Mouse (Mus musculus): ENCODE measurements at regions not wholly inside any gene's neighbourhood (a gene's known extent, or its start where the extent isn't known, plus 50 kb on each side); places are given as distances from the start of the nearest gene placed in this dataset.

DNA sequence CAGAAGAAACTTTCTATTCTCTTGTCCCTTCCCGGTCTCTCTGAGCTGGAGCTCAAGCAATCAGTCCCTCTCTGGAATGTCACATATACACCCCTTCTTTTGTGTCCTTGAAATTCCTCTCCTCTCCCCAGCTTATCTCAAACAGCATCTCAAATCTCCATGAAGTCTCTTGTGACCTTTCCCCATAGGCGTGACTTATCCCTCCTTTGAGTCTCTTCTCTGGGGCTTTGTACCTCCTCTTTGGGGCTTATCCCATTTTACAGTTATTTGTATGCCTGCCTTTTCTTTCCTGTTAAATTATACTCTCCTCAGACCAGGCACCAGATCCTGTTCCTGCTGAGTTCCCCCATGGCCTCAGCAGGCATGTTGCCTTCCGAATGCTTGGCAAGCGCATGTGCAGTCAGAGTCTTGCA lies 152.8 kb downstream of the Pten start:
- Histone ChIP-seq H3K9me3 (replicated peaks; ENCODE audit: control insufficient read depth, low read length) (no peaks in the 10 kb centered on the region), H3K36me3 (replicated peaks; ENCODE audit: control insufficient read depth, insufficient read depth, low read length) (no peaks in the 10 kb centered on the region), H3K27me3 (ENCODE audit: control insufficient read depth, insufficient read depth, low read length) (no peaks in the 10 kb centered on the region), H3K4me3 (ENCODE audit: low read depth, low read length) (no peak overlapping the region), H3K9ac (replicated peaks; ENCODE audit: low read depth, low read length) (no peak overlapping the region), H3K4me2 (ENCODE audit: low read depth, low read length) (no peak overlapping the region), H3K27ac (ENCODE audit: low read depth) (no peak overlapping the region), H3K4me1 (ENCODE audit: control insufficient read depth, insufficient read depth) (peaks cover 20% of the 10 kb centered on the region)
- TF ChIP-seq CTCF (IDR thresholded peaks at IDR 0.05; ENCODE audit: low read depth) (no peak), EP300 (IDR thresholded peaks at IDR 0.05; ENCODE audit: low read depth) (no peak)
- 74% methylated on average over 4 of the region's 4 CpGs for WGBS
- DNase-seq (ENCODE audit: low spot score) (no peak), ATAC-seq (ENCODE audit: insufficient read depth, low read depth) (no peak)

DNA sequence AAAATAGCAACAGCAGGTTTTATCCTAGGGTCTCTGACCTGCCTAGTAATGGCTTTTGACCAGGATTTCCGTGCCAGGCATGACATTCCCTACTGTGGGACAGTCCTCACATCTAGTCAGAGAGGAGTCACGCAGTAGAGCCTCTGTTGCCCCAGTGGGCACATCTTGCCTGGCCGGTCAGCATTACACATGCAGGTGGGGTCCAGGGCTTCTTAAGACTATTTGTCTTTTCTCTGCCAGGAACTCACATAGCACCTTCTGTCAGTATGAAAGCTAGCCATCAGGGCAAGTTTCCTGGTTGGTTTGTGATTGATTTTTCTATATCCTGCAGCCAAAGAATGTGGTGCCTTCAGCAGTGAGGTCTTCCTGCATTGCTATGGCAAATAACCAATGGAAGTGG lies 155.0 kb downstream of the Pten start:
- peaks cover 7% of the 10 kb centered on the region; the same call in 1 of the 2 replicates for H3K4me1 ChIP-seq (ENCODE audit: control insufficient read depth, insufficient read depth)
- DNase-seq (ENCODE audit: low spot score) (no peak), ATAC-seq (ENCODE audit: insufficient read depth, low read depth) (no peak)
- WGBS = 87% methylated on average over 3 of the region's 3 CpGs
- TF ChIP-seq CTCF (IDR thresholded peaks at IDR 0.05; ENCODE audit: low read depth) = no peak
- no peak for TF ChIP-seq EP300 (IDR thresholded peaks at IDR 0.05; ENCODE audit: low read depth)
- no peaks in the 10 kb centered on the region for H3K36me3 ChIP-seq (replicated peaks; ENCODE audit: control insufficient read depth, insufficient read depth, low read length)
- H3K4me3 ChIP-seq (ENCODE audit: low read depth, low read length) = no peak overlapping the region
- H3K27me3 ChIP-seq (ENCODE audit: control insufficient read depth, insufficient read depth, low read length) = no peaks in the 10 kb centered on the region
- H3K9me3 ChIP-seq (replicated peaks; ENCODE audit: control insufficient read depth, low read length) = no peaks in the 10 kb centered on the region
- H3K9ac ChIP-seq (replicated peaks; ENCODE audit: low read depth, low read length) = no peak overlapping the region
- H3K4me2 ChIP-seq (ENCODE audit: low read depth, low read length) = no peak overlapping the region
- no peak overlapping the region for H3K27ac ChIP-seq (ENCODE audit: low read depth)

DNA sequence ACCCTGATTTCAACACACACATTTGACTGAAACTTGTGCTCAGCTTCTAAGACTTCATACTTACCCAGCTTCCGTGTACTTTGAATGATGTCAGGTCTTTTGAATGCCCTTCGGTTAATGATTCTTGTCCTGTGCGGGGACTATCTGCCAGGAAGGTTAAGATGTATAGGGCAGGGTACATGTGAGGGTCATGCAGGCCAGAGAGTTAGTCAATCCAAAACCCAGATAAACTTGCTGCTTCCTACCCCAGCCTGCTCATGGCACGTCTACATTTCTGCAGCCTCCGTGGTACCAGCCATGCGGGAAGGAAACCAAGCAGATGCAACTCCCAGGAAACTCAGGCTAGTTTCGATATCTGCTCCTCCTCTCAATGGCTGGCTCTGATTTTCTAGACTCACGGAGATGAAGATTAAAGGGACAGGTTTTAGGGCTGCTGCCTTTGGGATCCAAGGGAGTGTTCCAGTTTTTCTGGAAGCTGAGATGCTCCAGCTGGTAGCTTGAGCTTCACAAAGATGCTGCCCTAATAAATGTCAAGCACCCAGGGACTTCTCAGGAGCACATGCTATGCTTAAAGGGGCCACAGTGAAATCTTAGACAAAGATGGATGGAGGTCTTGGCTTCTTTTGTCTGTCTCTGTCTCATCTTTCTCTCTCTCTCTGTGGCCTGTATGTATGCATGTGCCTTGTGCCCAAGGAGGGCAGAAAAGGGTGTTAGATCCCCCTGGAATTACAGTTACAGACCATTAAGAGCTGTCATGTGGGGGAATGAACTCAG lies 159.4 kb downstream of the Pten start:
- TF ChIP-seq EP300 (IDR thresholded peaks at IDR 0.05; ENCODE audit: low read depth) (no peak), CTCF (IDR thresholded peaks at IDR 0.05; ENCODE audit: low read depth) (no peak)
- DNase-seq (ENCODE audit: low spot score) (no peak), ATAC-seq (ENCODE audit: insufficient read depth, low read depth) (no peak)
- Histone ChIP-seq H3K27ac (ENCODE audit: low read depth) (no peak overlapping the region), H3K4me1 (ENCODE audit: control insufficient read depth, insufficient read depth) (peaks cover 7% of the 10 kb centered on the region; the same call in 1 of the 2 replicates), H3K27me3 (ENCODE audit: control insufficient read depth, insufficient read depth, low read length) (no peaks in the 10 kb centered on the region), H3K9ac (replicated peaks; ENCODE audit: low read depth, low read length) (no peak overlapping the region), H3K4me2 (ENCODE audit: low read depth, low read length) (no peak overlapping the region), H3K36me3 (replicated peaks; ENCODE audit: control insufficient read depth, insufficient read depth, low read length) (no peaks in the 10 kb centered on the region), H3K4me3 (ENCODE audit: low read depth, low read length) (no peak overlapping the region), H3K9me3 (replicated peaks; ENCODE audit: control insufficient read depth, low read length) (no peaks in the 10 kb centered on the region)
- WGBS = 78% methylated on average over 8 of the region's 8 CpGs

DNA sequence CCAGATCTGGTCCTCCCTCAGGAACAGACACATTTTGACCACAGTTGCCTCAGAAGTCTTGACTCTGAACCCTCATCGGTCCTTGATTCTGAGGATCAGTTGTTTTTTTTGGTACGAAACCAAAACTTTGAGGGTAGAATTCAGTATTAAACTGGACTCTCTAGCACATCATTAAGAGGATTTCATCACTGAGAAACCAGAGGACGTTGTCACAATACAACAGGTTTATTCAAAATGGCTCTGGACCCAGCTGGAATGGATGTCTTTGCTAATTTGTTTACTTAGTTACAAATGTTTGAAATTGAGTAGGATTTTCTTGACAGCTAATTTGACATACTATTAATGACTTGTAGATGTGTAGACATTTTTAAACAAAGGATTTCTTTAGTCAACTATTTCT lies 163.7 kb downstream of the Pten start:
- Histone ChIP-seq H3K4me3 (ENCODE audit: low read depth, low read length) (no peak overlapping the region), H3K9ac (replicated peaks; ENCODE audit: low read depth, low read length) (no peak overlapping the region), H3K27me3 (ENCODE audit: control insufficient read depth, insufficient read depth, low read length) (no peaks in the 10 kb centered on the region), H3K36me3 (replicated peaks; ENCODE audit: control insufficient read depth, insufficient read depth, low read length) (no peaks in the 10 kb centered on the region), H3K27ac (ENCODE audit: low read depth) (no peak overlapping the region), H3K9me3 (replicated peaks; ENCODE audit: control insufficient read depth, low read length) (no peaks in the 10 kb centered on the region), H3K4me1 (ENCODE audit: control insufficient read depth, insufficient read depth) (no peaks in the 10 kb centered on the region), H3K4me2 (ENCODE audit: low read depth, low read length) (no peak overlapping the region)
- TF ChIP-seq EP300 (IDR thresholded peaks at IDR 0.05; ENCODE audit: low read depth) = no peak
- TF ChIP-seq CTCF (IDR thresholded peaks at IDR 0.05; ENCODE audit: low read depth) = no peak
- WGBS = 72% methylated on average over 3 of the region's 3 CpGs
- no peak for DNase-seq (ENCODE audit: low spot score)
- no peak for ATAC-seq (ENCODE audit: insufficient read depth, low read depth)

DNA sequence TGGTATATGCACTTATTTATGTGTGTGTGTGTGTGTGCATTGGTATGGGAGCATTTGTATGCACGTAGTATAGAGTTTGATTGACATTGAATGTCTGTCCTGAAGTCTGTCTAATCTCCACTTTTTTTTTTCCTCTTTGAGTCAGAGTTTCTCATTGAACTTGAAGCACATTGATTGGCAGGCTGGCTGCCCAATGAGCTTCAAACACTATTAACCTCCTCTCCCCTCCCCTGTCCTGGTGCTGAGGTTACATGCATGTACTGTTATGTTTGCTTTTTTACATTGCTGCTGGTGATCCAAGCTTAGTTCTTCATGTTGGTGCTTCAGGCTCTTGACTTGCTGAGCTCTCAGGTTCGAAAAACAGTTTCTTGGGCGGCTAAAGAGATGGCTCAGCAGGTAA lies 166.6 kb downstream of the Pten start:
- no peaks in the 10 kb centered on the region for H3K27me3 ChIP-seq (ENCODE audit: control insufficient read depth, insufficient read depth, low read length)
- no peak overlapping the region for H3K27ac ChIP-seq (ENCODE audit: low read depth)
- H3K9me3 ChIP-seq (replicated peaks; ENCODE audit: control insufficient read depth, low read length) = no peaks in the 10 kb centered on the region
- H3K9ac ChIP-seq (replicated peaks; ENCODE audit: low read depth, low read length) = no peak overlapping the region
- 81% methylated on average over 3 of the region's 3 CpGs for WGBS
- H3K4me3 ChIP-seq (ENCODE audit: low read depth, low read length) = no peak overlapping the region
- no peak overlapping the region for H3K4me2 ChIP-seq (ENCODE audit: low read depth, low read length)
- ATAC-seq (ENCODE audit: insufficient read depth, low read depth) (no peak), DNase-seq (ENCODE audit: low spot score) (no peak)
- no peaks in the 10 kb centered on the region for H3K4me1 ChIP-seq (ENCODE audit: control insufficient read depth, insufficient read depth)
- H3K36me3 ChIP-seq (replicated peaks; ENCODE audit: control insufficient read depth, insufficient read depth, low read length) = no peaks in the 10 kb centered on the region
- TF ChIP-seq EP300 (IDR thresholded peaks at IDR 0.05; ENCODE audit: low read depth) (no peak), CTCF (IDR thresholded peaks at IDR 0.05; ENCODE audit: low read depth) (no peak)
